21 mouse cellular contexts compared by ENCODE assay signal in the genomic region with DNA sequence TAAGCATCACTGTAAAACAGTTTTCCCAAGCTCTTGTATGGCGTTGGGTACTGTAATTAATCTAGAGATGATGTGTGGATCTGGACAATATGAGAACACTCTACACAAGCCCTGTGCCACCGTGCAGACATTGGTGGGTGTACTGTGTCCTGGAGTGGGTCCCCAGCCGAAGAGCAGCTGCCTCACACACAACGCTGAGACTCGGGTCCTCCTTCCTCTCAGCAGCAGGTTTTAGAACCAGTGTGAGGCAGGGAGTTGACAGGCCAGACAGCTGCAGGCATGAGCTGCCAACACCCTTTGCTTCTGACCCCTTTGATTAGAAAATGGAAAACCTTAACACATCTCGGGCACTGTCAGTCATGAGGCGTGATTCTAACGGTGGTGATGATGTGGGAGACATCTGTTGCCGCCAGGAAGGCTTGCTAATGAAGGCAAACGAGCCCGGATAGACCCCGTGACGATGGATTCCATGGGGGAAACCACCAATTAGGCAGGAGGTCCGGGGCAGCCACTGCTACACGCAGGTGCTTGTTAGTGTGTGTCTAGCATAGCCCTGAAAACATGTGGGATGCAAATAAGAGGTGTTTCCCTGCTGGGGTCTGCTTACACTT.
DNase-seq lines count a peak whose midpoint lies in the region; ATAC-seq and TF ChIP-seq lines count a peak whose summit lies in the region.
"Had no signal": no experiment of that assay in that cellular context is flagged by ENCODE, and none has a peak within 500 bp of the region (broad histone marks: within the 10 kb centered on the region; RNA-seq: fewer than 3 reads in every experiment).

No protein-coding gene starts in this region.

- WGBS in midbrain, embryonic 13.5 days, result 62% methylated on average over 15 of the region's 15 CpGs
- WGBS in midbrain, postnatal 0 days, result 58% methylated on average over 15 of the region's 15 CpGs
- WGBS in forebrain, embryonic 15.5 days, result 38% methylated on average over 15 of the region's 15 CpGs
- WGBS in midbrain, embryonic 15.5 days, result 49% methylated on average over 15 of the region's 15 CpGs
- WGBS in kidney, embryonic 16.5 days, result 75% methylated on average over 15 of the region's 15 CpGs

- H3K27me3 ChIP-seq in midbrain, embryonic 13.5 days, result no peaks in the 10 kb centered on the region
- no peaks in the 10 kb centered on the region for H3K27me3 ChIP-seq in midbrain, postnatal 0 days (ENCODE audit: insufficient read depth, low read length)
- no peaks in the 10 kb centered on the region for H3K27me3 ChIP-seq in forebrain, embryonic 15.5 days
- no peaks in the 10 kb centered on the region for H3K27me3 ChIP-seq in midbrain, embryonic 15.5 days (replicated peaks)
- H3K27me3 ChIP-seq in kidney, embryonic 16.5 days (ENCODE audit: insufficient read depth, low read length), result no peaks in the 10 kb centered on the region
- H3K27me3 ChIP-seq: embryonic facial prominence, embryonic 13.5 days; hindbrain, embryonic 12.5 days; neural tube, embryonic 15.5 days had no signal

- DNase-seq in midbrain, postnatal 0 days (ENCODE audit: low spot score), result no peak
- no peak for DNase-seq in urinary bladder, postnatal 25 days (ENCODE audit: low spot score)
- DNase-seq in gastrocnemius, postnatal 14 days, result no peak
- DNase-seq: adrenal gland, adult 8-10 months; cerebellum, adult 18-20 months; cerebellum, postnatal 25 days; gastrocnemius, postnatal 25 days; heart, adult 2 months; kidney, adult 11 months; lung, postnatal 4 days; right cerebral cortex, postnatal 14 days; spleen, adult 18-20 months had no signal

- no peak overlapping the region for H3K4me2 ChIP-seq in midbrain, embryonic 13.5 days (replicated peaks)
- no peak overlapping the region for H3K4me2 ChIP-seq in midbrain, postnatal 0 days (ENCODE audit: low read depth, low read length, poor library complexity, severe bottlenecking)
- no peak overlapping the region for H3K4me2 ChIP-seq in forebrain, embryonic 15.5 days (replicated peaks)
- H3K4me2 ChIP-seq in midbrain, embryonic 15.5 days, result no peak overlapping the region
- no peak overlapping the region for H3K4me2 ChIP-seq in kidney, embryonic 16.5 days (replicated peaks; ENCODE audit: low read depth, low read length)
- H3K4me2 ChIP-seq: embryonic facial prominence, embryonic 13.5 days; hindbrain, embryonic 12.5 days; neural tube, embryonic 15.5 days had no signal

- ATAC-seq in midbrain, embryonic 13.5 days, result peak; percentile 82
- no peak for ATAC-seq in midbrain, postnatal 0 days (ENCODE audit: low FRiP score)
- ATAC-seq in forebrain, embryonic 15.5 days (replicated peaks), result peak; percentile 71
- peak; percentile 75 for ATAC-seq in midbrain, embryonic 15.5 days (replicated peaks)
- ATAC-seq in kidney, embryonic 16.5 days (ENCODE audit: low FRiP score, low TSS enrichment), result no peak
- ATAC-seq: activated CD4-positive, CD25-positive, alpha-beta regulatory T cell, adult 4 months had no signal

- H3K36me3 ChIP-seq in midbrain, embryonic 13.5 days, result no peaks in the 10 kb centered on the region
- no peaks in the 10 kb centered on the region for H3K36me3 ChIP-seq in midbrain, postnatal 0 days (ENCODE audit: insufficient read depth, low read length)
- no peaks in the 10 kb centered on the region for H3K36me3 ChIP-seq in forebrain, embryonic 15.5 days
- no peaks in the 10 kb centered on the region for H3K36me3 ChIP-seq in midbrain, embryonic 15.5 days (replicated peaks)
- H3K36me3 ChIP-seq in kidney, embryonic 16.5 days (ENCODE audit: insufficient read depth, low read length), result no peaks in the 10 kb centered on the region
- H3K36me3 ChIP-seq: embryonic facial prominence, embryonic 13.5 days; hindbrain, embryonic 12.5 days; neural tube, embryonic 15.5 days had no signal

- intact Hi-C loops in gastrocnemius, postnatal 14 days (cut with DNase I; ENCODE audit: low total_unique reads), result no loop called here

- no peak for TF ChIP-seq CTCF in midbrain, postnatal 0 days (IDR thresholded peaks at IDR 0.05)

- H3K27ac ChIP-seq in midbrain, embryonic 13.5 days, result peak overlapping the region; percentile 35
- no peak overlapping the region for H3K27ac ChIP-seq in midbrain, postnatal 0 days (ENCODE audit: low read depth, low read length)
- H3K27ac ChIP-seq in forebrain, embryonic 15.5 days (replicated peaks), result no peak overlapping the region
- H3K27ac ChIP-seq in midbrain, embryonic 15.5 days, result peak overlapping the region; percentile 9; the same call in 1 of the 2 replicates
- H3K27ac ChIP-seq in kidney, embryonic 16.5 days (ENCODE audit: low read length), result no peak overlapping the region
- H3K27ac ChIP-seq: embryonic facial prominence, embryonic 13.5 days; heart, adult 2 months; hindbrain, embryonic 12.5 days; kidney, postnatal 0 days; neural tube, embryonic 15.5 days had no signal

- H3K4me3 ChIP-seq in midbrain, embryonic 13.5 days (replicated peaks), result no peak overlapping the region
- no peak overlapping the region for H3K4me3 ChIP-seq in midbrain, postnatal 0 days (ENCODE audit: low read depth, low read length)
- H3K4me3 ChIP-seq in forebrain, embryonic 15.5 days, result no peak overlapping the region
- no peak overlapping the region for H3K4me3 ChIP-seq in midbrain, embryonic 15.5 days
- H3K4me3 ChIP-seq in kidney, embryonic 16.5 days (ENCODE audit: low read length), result no peak overlapping the region
- H3K4me3 ChIP-seq: embryonic facial prominence, embryonic 13.5 days; heart, adult 2 months; hindbrain, embryonic 12.5 days; neural tube, embryonic 15.5 days had no signal

- H3K4me1 ChIP-seq in midbrain, embryonic 13.5 days (replicated peaks), result peaks cover 6% of the 10 kb centered on the region; the same call in 1 of the 2 replicates
- no peaks in the 10 kb centered on the region for H3K4me1 ChIP-seq in midbrain, postnatal 0 days (ENCODE audit: insufficient read depth, low read length)
- 0 out of 2 replicates have a peak, but pooled peaks cover 6% of the 10 kb centered on the region for H3K4me1 ChIP-seq in forebrain, embryonic 15.5 days
- peaks cover 5% of the 10 kb centered on the region; the same call in 1 of the 2 replicates for H3K4me1 ChIP-seq in midbrain, embryonic 15.5 days
- H3K4me1 ChIP-seq in kidney, embryonic 16.5 days (ENCODE audit: insufficient read depth, low read length), result no peaks in the 10 kb centered on the region
- H3K4me1 ChIP-seq: embryonic facial prominence, embryonic 13.5 days; hindbrain, embryonic 12.5 days; neural tube, embryonic 15.5 days had no signal

- no peak overlapping the region for H3K9ac ChIP-seq in midbrain, embryonic 13.5 days (replicated peaks)
- H3K9ac ChIP-seq in midbrain, postnatal 0 days (replicated peaks; ENCODE audit: low read length, poor library complexity, severe bottlenecking), result no peak overlapping the region
- no peak overlapping the region for H3K9ac ChIP-seq in forebrain, embryonic 15.5 days (replicated peaks)
- no peak overlapping the region for H3K9ac ChIP-seq in midbrain, embryonic 15.5 days
- no peak overlapping the region for H3K9ac ChIP-seq in kidney, embryonic 16.5 days (replicated peaks; ENCODE audit: low read length)
- H3K9ac ChIP-seq: embryonic facial prominence, embryonic 13.5 days; hindbrain, embryonic 12.5 days; neural tube, embryonic 15.5 days had no signal

- no peaks in the 10 kb centered on the region for H3K9me3 ChIP-seq in midbrain, embryonic 13.5 days
- no peaks in the 10 kb centered on the region for H3K9me3 ChIP-seq in midbrain, postnatal 0 days (ENCODE audit: low read length)
- H3K9me3 ChIP-seq in forebrain, embryonic 15.5 days, result no peaks in the 10 kb centered on the region
- H3K9me3 ChIP-seq in midbrain, embryonic 15.5 days, result no peaks in the 10 kb centered on the region
- no peaks in the 10 kb centered on the region for H3K9me3 ChIP-seq in kidney, embryonic 16.5 days (ENCODE audit: low read length)
- H3K9me3 ChIP-seq: embryonic facial prominence, embryonic 13.5 days; hindbrain, embryonic 12.5 days; neural tube, embryonic 15.5 days had no signal

Comparison
In these comparisons a context has a peak if more than half of its experiments do, and no peak if none do; other contexts are left out.
1. ATAC-seq: peak in midbrain, embryonic 13.5 days (single experiment), forebrain, embryonic 15.5 days (single experiment) and midbrain, embryonic 15.5 days (single experiment); none in midbrain, postnatal 0 days (single experiment) and kidney, embryonic 16.5 days (single experiment).
2. H3K27ac ChIP-seq: peak in midbrain, embryonic 13.5 days (single experiment) and midbrain, embryonic 15.5 days (single experiment); none in midbrain, postnatal 0 days (single experiment), forebrain, embryonic 15.5 days (single experiment) and kidney, embryonic 16.5 days (single experiment).